Mouse (Mus musculus) natural killer cell, adult 2 months (primary cell): ENCODE measurements around the gene Krt33b.

Experiments used
- DNase-seq, 2 experiments: peaks; one replicate each; pipeline ENCODE4 v3.0.0; 2022; ENCODE audit warnings: low spot score in 2 of 2

The Krt33b gene

DNA sequence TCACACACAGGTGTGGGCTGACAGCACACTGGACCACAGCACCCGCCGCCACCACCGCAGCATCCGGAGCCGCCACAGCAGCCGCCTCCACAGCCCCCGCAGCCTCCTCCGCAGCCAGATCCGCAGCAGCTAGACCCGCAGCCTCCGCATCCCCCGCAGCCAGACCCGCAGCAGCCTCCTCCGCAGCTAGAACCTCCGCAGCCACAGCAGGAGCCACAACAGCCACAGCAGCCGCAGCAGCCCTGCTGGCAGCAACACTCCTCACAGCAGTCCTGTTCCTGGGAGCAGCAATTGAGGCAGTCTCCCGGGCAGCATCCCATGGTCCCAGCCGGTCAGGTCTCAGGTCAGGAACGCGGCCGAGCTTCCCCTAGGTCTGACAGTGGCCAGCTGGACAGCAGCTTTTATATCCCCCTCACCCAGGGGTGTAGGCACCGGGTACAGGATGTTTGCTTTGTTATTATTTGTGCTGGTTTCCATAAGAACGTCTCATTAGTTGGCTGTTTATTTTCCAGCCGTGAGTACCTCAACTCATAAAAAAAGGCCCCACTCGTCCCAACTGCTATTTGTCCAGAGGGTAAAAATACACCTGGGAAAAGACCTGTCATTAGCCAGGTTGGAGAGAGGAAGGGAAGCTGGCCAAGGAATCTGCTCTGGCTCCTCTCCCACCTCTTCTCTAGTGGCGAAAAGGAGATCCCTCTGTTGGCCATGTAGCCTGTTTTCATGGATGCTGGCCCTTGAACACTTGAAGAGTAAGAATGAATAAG lies 35.9 kb downstream of the Krt33b start, which contains the start of gene Krtap17-1:
Gene Krtap17-1, minus strand, starts transcription at position 375 of the 764 bp plus-strand sequence.
- DNase-seq, result no peak

- DNase-seq, result no peak
Observed at GRCm38 (mm10) chr11:99990571-99990970, 39.1 kb downstream of the Krt33b start.

DNA sequence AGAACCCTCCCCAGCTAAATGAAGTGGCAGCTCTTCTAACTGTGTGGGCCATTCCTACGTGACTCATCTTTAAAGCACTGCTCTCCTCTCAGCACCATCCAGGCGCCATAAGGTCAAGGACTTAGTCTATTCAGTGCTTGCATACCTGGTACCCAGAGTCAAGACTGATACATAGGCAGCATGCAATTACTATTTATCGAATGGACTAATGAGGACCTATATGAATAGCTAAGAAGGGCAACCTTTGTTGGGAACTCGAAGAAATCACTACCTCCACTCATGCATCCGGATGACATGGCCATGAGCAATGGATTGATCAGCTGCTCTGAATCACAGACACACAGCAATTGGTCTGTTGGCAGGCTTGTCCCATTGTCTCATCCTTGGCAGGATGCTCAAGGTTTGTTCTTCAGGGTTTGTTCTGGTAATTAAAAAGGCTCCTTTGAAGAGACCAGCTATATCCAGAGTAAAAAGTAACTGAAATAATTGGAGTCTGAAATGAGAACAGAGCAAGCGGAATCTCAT lies 39.7 kb downstream of the Krt33b start:
- DNase-seq, result no peak

DNA sequence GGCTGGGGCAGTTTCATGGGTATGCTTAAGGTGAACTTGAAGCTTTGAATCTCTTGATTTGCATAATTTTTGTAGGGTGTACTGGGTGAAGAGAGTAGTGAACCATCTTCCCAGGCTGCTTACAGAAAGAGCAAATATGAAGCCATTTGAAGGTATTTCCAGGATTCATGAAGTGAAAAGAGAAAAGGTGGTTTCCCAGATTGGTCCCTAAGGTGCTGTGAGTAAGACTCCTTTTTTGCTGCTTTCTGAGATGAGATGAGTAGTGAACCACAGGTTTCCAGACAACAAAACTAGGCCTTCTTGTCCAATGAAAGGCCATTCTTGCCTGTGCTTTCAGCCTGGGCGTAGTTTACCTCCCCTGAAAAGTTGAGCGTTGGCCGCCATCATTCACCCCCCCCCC lies 41.1 kb downstream of the Krt33b start:
- no peak for DNase-seq

DNA sequence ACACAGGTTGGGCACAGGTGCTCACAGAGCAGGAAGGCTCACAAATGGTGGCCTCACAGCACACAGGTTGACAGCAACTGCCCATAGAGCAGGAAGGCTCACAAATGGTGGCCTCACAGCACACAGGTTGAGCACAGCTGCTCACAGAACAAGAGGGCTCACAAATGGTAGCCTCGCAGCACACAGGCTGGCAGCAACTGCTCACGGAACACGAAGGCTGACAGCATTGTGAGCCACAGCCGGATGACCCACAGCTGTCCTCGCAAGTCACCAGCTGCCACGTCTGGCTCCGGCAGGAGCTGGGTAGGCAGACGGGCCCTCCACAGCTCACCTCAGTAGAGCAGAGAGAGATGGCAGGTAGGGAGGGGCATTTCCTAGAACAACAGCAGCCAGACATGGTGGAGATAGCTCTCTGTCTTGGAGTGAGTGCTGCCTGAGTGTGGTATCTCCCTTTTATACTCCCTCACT lies 43.5 kb downstream of the Krt33b start, which contains the start of gene Krtap16-1:
Gene Krtap16-1, minus strand, starts transcription at position 418 of the 468 bp plus-strand sequence.
- DNase-seq, result no peak

GRCm38 (mm10) chr11:99985291-99986092 lies 44.2 kb downstream of the Krt33b start:
- no peak for DNase-seq

DNA sequence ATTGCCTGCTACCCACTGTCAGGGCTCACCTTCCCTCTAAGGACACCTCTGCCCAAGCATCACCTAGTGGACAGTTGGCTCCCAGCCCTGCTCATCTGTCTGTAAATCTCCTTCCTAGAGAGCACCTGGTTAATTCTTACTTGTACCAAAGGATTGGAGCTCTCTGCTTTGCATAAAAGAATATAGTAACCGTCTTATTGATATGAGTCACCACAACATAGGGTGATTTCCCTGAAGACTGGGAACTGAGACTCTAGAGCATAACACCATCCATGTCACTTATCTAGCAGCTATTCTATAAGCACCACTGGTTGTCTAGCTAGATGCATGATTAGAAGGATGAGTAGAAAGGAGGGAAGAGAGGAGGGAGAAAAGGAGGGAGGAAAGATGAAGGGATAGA lies 46.2 kb downstream of the Krt33b start:
- DNase-seq, result no peak

DNA sequence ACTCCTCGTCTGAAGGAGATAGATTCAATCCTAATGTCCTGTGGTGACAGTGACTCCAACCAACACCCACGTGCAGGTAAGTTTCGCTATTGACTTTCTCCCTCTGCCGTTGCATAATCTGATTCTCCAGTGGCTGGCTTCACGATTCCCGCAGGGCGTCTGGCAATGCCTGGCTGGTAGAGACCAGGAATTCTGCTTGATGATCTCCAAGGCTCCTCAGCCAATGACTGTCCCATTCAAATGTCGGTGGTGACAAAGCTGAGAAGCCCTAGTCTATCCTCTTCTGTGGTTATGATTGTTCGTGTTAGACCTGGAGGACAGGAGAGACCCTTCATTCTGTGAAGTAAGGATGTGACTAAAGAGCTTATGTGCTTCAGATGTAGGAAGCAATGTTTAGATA lies 46.9 kb downstream of the Krt33b start:
- DNase-seq, result no peak

DNA sequence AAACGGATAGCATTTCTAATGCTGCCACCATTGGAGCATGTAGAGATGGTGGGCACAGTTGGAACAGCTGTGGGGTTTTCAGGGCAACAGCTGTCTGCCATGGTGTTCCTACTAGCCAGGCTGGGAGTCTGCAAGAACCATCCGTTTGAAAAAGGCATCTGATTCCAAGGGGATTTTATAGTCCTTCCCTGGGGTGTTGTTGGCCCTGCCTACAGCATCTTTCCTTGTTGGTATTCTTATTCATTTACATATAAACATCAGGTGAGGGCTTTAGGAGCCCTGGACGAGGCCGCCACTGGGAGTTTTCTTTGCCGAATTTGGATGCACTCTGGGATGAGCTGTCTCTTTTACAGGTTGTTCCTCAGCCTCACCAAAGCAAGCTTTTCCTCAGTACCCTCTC lies 50.7 kb downstream of the Krt33b start, which contains the start of gene Krtap29-1:
Gene Krtap29-1, minus strand, starts transcription at position 101 of the 400 bp plus-strand sequence.
- no peak for DNase-seq
